Mouse (Mus musculus): ENCODE results near the gene Trpv4. TPM values are rescaled to one million over a fixed set of nuclear protein-coding genes. Genes with fewer than 3 reads are reported as not detected.
A peak's percentile ranks its signal among the peaks of the same experiment; 100 is the strongest.

Gene Trpv4
- polyA plus RNA-seq (2014; fragmentation: Nextera tagmentation; extraction: Ambion mirVana) = 0.85 and 1.1 TPM in 2 replicates

DNA sequence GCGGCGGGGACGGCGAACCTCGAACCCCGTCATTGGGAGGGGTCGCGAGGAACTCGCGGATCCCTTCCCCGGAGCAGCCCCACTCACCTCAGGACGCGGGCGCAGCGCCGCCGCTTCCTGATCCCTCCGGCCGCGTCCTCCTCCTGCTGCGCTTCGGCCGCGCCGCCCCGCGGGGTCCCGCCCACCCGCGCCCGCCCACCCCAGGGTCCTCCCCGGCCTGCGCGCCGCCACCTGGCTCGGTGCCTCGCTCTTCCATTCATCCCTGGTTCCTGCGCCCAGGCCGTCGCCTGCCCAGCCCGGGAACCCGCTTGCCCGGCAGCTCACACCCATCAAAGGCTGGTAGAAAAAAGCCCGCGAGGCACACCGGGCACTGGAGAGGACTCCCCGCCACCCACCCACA, at the start of gene Trpv4:
TSS of gene Trpv4 (minus strand) at position 167 of the 400 bp plus-strand sequence.
- Histone ChIP-seq H3K4me2 (ENCODE audit: low read depth, low read length) (peak within 1 kb of the TSS; percentile 92), H3K9me3 (replicated peaks; ENCODE audit: control insufficient read depth, low read length) (no peaks in the 10 kb centered on the region), H3K4me3 (ENCODE audit: low read depth, low read length) (peak within 1 kb of the TSS; percentile 45), H3K27ac (replicated peaks; ENCODE audit: low read depth, low read length) (no peak within 1 kb of the TSS), H3K4me1 (ENCODE audit: control insufficient read depth, insufficient read depth, low read length) (peaks cover 3% of the 10 kb centered on the region; the same call in 1 of the 2 replicates), H3K36me3 (replicated peaks; ENCODE audit: control insufficient read depth, insufficient read depth, low read depth, low read length) (no peaks in the 10 kb centered on the region), H3K27me3 (ENCODE audit: control insufficient read depth, insufficient read depth, low read length) (peaks cover 30% of the 10 kb centered on the region), H3K9ac (replicated peaks; ENCODE audit: low read length) (peak within 1 kb of the TSS; percentile 48)
- WGBS = 1% methylated on average over 24 of the region's 47 CpGs
- ATAC-seq (replicated peaks; ENCODE audit: insufficient number of reproducible peaks, low FRiP score, low TSS enrichment, low read depth) = no peak
- no peak for DNase-seq (ENCODE audit: low spot score)

DNA sequence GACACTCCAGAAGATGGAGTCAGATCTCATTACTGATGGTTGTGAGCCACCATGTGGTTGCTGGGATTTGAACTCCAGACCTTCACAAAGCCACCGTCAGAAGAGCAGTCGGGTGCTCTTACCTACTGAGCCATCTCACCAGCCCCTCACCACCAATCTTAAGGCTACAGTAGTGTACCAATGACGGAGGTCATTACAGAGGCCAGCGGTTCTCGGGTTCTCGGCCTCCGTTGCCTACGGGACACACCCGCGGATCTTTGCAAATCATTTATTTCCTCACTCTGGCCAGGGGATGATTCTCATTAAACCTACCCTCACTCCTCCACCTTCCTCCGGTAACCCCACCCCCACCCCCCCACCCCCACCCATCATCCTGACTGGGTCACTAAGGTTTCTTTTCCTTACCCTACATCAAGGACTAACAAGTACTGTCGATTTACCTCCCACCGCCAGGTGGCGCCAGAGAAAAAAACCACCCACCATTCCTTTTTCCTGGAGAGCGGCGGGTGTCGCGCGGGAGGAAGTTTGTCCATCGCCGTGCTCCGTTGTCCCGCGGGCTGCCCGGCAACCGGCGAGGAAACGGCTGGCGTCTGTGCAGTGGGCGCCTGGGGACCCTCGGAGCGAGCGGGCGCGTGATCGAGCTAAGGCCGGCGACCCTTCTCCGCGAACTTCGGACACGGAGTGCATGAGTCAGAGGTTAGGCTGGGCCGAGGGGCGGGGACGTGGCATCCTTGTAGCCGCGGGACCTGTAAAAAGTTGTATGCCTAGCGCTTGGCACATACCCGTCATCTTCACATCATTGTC, 49.2 kb upstream of the Trpv4 start, which contains the start of gene Tchp:
TSS of gene Tchp (plus strand) at position 496 of the 804 bp plus-strand sequence.
- H3K4me3 ChIP-seq (ENCODE audit: low read depth, low read length) = peak within 1 kb of the TSS; percentile 60
- H3K36me3 ChIP-seq (replicated peaks; ENCODE audit: control insufficient read depth, insufficient read depth, low read depth, low read length) = no peaks in the 10 kb centered on the region
- DNase-seq (ENCODE audit: low spot score) (peak; percentile 97), ATAC-seq (replicated peaks; ENCODE audit: insufficient number of reproducible peaks, low FRiP score, low TSS enrichment, low read depth) (peak; percentile 49)
- H3K9ac ChIP-seq (replicated peaks; ENCODE audit: low read length) = peak within 1 kb of the TSS; percentile 83
- H3K9me3 ChIP-seq (replicated peaks; ENCODE audit: control insufficient read depth, low read length) = no peaks in the 10 kb centered on the region
- H3K27me3 ChIP-seq (ENCODE audit: control insufficient read depth, insufficient read depth, low read length) = no peaks in the 10 kb centered on the region
- H3K4me1 ChIP-seq (ENCODE audit: control insufficient read depth, insufficient read depth, low read length) = no peaks in the 10 kb centered on the region
- no peak within 1 kb of the TSS for H3K27ac ChIP-seq (replicated peaks; ENCODE audit: low read depth, low read length)
- WGBS = 2% methylated on average over 49 of the region's 49 CpGs
- peak within 1 kb of the TSS; percentile 57 for H3K4me2 ChIP-seq (ENCODE audit: low read depth, low read length)

DNA sequence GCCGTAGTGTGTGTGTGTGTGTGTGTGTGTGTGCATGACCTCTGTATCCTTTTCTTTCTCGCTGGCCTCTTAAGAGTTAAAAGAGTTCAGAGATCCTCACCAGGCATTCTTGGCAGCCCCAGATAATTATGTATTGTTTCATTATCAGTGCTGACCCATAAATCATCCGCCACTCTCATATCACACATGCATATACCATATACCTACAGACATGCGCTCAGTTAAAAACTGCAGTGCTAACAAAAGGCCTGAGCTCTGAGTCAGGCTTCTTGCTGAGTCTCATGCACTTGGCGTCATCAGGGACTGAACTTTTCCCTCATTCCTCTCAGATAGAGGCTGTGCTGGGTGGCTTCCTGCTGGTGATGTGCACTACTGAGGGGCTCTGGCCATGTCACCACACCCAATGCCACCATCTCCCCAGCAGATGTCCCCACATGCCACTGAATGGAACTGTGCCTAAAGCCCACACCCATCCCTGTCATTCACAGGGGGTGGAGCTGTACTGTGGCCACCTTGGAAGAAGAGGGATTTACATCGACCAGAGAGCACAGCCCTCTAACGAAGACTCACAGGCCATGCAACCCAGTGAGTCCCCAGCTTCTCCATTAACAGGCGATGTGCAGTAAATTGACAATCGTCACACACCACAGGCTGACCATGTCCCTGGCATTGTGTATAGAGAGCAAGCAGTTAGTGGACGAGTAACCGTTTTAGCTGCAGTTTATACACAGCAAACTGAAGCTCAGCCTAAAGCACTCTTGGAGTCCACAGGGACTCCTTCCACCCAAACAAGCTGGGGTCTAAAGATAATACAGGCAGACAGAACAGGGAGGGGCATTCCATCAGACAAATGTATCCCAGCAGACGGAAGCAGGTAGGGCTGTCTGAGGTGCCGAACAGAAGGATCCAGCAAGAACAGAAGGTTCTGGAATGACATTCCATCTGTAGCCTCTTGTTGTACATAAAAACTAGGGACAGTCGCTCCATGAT, 44.5 kb upstream of the Trpv4 start:
- no peak overlapping the region for H3K4me2 ChIP-seq (ENCODE audit: low read depth, low read length)
- no peaks in the 10 kb centered on the region for H3K9me3 ChIP-seq (replicated peaks; ENCODE audit: control insufficient read depth, low read length)
- H3K27me3 ChIP-seq (ENCODE audit: control insufficient read depth, insufficient read depth, low read length) = no peaks in the 10 kb centered on the region
- 62% methylated on average over 14 of the region's 14 CpGs for WGBS
- ATAC-seq (replicated peaks; ENCODE audit: insufficient number of reproducible peaks, low FRiP score, low TSS enrichment, low read depth) = peak; percentile 30; the same call in 1 of the 2 replicates
- no peak overlapping the region for H3K4me3 ChIP-seq (ENCODE audit: low read depth, low read length)
- H3K4me1 ChIP-seq (ENCODE audit: control insufficient read depth, insufficient read depth, low read length) = no peaks in the 10 kb centered on the region
- H3K9ac ChIP-seq (replicated peaks; ENCODE audit: low read length) = no peak overlapping the region
- DNase-seq (ENCODE audit: low spot score) = peak; percentile 42
- H3K36me3 ChIP-seq (replicated peaks; ENCODE audit: control insufficient read depth, insufficient read depth, low read depth, low read length) = no peaks in the 10 kb centered on the region
- H3K27ac ChIP-seq (replicated peaks; ENCODE audit: low read depth, low read length) = no peak overlapping the region

DNA sequence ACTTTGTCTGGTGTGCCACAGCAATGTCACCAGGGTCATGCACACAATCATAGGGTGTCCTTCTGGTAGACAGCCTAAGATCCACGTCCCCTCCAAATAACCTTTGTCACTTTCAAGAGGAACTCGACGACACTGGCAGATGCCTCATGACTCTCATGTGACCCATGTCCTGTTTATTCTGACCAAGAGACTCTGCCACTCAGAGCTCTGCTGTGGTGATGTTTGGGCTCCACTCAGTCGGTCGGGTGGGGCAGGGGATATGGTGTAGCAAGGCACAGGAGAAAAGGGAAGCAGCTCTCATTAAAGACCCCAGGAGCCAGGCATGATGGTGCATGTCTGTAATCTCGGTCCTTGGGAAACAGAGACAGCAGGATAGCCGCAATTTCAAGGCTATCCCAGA, 40.8 kb upstream of the Trpv4 start:
- 61% methylated on average over 7 of the region's 7 CpGs for WGBS
- Histone ChIP-seq H3K27ac (replicated peaks; ENCODE audit: low read depth, low read length) (no peak overlapping the region), H3K36me3 (replicated peaks; ENCODE audit: control insufficient read depth, insufficient read depth, low read depth, low read length) (no peaks in the 10 kb centered on the region), H3K9ac (replicated peaks; ENCODE audit: low read length) (no peak overlapping the region), H3K4me2 (ENCODE audit: low read depth, low read length) (no peak overlapping the region), H3K27me3 (ENCODE audit: control insufficient read depth, insufficient read depth, low read length) (no peaks in the 10 kb centered on the region), H3K4me3 (ENCODE audit: low read depth, low read length) (no peak overlapping the region), H3K4me1 (ENCODE audit: control insufficient read depth, insufficient read depth, low read length) (no peaks in the 10 kb centered on the region), H3K9me3 (replicated peaks; ENCODE audit: control insufficient read depth, low read length) (no peaks in the 10 kb centered on the region)
- ATAC-seq (replicated peaks; ENCODE audit: insufficient number of reproducible peaks, low FRiP score, low TSS enrichment, low read depth) (no peak), DNase-seq (ENCODE audit: low spot score) (no peak)

DNA sequence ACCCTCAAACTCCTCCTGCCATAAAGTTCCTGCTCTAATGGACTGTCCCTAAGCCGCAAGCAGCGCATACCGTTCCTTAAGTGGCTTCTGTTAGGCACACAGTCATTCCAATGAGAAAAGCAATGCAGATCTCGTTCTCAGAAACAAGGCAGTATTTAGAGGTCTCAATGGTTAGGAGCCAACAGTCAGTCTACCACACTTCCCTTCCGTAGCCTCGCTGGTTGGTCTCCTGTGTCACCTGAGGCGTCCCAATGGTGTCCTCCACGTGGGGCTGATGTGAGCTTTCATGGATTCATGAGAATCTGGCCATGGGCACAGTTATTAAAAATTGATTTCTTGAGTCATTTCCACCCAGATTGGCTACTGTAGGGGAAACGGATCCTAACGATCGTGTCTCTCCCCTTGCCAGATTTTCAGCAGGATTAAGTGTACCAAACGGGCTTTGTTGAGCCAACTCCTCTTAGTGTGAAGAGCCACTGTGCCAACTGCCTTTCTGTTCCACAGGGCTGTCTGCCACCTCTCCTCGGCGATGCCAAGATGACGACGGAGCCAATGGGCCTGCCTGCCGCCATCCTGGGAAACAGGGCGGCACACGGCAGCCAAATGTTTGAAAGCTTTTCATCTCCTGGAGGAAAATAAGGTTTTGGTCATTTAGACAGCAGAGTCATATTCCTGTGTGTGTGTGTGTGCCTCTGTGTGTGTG, 40.0 kb upstream of the Trpv4 start:
- Histone ChIP-seq H3K4me2 (ENCODE audit: low read depth, low read length) (no peak overlapping the region), H3K36me3 (replicated peaks; ENCODE audit: control insufficient read depth, insufficient read depth, low read depth, low read length) (no peaks in the 10 kb centered on the region), H3K27ac (replicated peaks; ENCODE audit: low read depth, low read length) (no peak overlapping the region), H3K9me3 (replicated peaks; ENCODE audit: control insufficient read depth, low read length) (no peaks in the 10 kb centered on the region), H3K9ac (replicated peaks; ENCODE audit: low read length) (no peak overlapping the region), H3K4me3 (ENCODE audit: low read depth, low read length) (no peak overlapping the region), H3K4me1 (ENCODE audit: control insufficient read depth, insufficient read depth, low read length) (no peaks in the 10 kb centered on the region), H3K27me3 (ENCODE audit: control insufficient read depth, insufficient read depth, low read length) (no peaks in the 10 kb centered on the region)
- WGBS = 87% methylated on average over 19 of the region's 19 CpGs
- no peak for DNase-seq (ENCODE audit: low spot score)
- no peak for ATAC-seq (replicated peaks; ENCODE audit: insufficient number of reproducible peaks, low FRiP score, low TSS enrichment, low read depth)

DNA sequence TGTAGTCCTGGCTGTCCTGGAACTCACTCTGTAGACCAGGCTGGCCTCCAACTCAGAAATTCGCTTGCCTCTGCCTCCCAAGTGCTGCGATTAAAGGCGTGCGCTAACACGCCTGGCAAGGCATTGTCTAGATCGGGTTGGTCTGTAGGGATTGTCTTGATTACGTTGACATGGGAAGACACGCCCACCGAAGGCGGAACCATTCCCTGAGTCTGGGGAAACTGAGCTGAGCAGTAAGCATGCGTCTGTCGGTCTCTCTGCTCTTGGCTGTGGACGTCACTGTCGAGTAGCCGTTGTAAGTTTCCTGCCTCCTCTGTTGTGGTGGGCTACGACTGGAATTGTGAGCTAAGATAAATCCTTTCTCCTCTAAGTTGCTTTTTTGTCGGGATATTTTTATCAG, 38.7 kb upstream of the Trpv4 start:
- no peaks in the 10 kb centered on the region for H3K27me3 ChIP-seq (ENCODE audit: control insufficient read depth, insufficient read depth, low read length)
- no peak overlapping the region for H3K9ac ChIP-seq (replicated peaks; ENCODE audit: low read length)
- H3K4me2 ChIP-seq (ENCODE audit: low read depth, low read length) = no peak overlapping the region
- H3K9me3 ChIP-seq (replicated peaks; ENCODE audit: control insufficient read depth, low read length) = no peaks in the 10 kb centered on the region
- no peak overlapping the region for H3K4me3 ChIP-seq (ENCODE audit: low read depth, low read length)
- no peaks in the 10 kb centered on the region for H3K36me3 ChIP-seq (replicated peaks; ENCODE audit: control insufficient read depth, insufficient read depth, low read depth, low read length)
- WGBS = 80% methylated on average over 17 of the region's 17 CpGs
- H3K27ac ChIP-seq (replicated peaks; ENCODE audit: low read depth, low read length) = no peak overlapping the region
- no peaks in the 10 kb centered on the region for H3K4me1 ChIP-seq (ENCODE audit: control insufficient read depth, insufficient read depth, low read length)
- no peak for DNase-seq (ENCODE audit: low spot score)
- ATAC-seq (replicated peaks; ENCODE audit: insufficient number of reproducible peaks, low FRiP score, low TSS enrichment, low read depth) = no peak

DNA sequence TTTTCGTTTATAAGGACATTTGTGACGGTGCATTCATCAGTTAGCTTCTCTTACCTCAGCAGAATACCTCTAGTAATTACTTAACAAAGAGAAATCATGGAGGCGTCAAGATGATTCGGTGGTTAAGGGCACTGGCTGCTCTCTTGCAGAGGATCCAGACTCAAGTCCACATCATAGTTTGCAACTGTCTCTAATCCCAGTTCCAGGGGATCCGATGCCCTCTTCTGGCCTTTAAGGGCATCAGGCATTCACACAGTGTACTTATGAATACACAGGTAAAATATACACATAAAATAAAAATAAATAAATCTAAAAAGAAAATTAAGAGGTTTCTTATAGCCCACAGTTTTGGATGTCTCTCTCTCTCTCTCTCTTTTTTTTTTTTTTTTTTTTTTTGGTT, 37.6 kb upstream of the Trpv4 start:
- DNase-seq (ENCODE audit: low spot score) (no peak), ATAC-seq (replicated peaks; ENCODE audit: insufficient number of reproducible peaks, low FRiP score, low TSS enrichment, low read depth) (no peak)
- WGBS = 67% methylated on average over 5 of the region's 5 CpGs
- no peaks in the 10 kb centered on the region for H3K27me3 ChIP-seq (ENCODE audit: control insufficient read depth, insufficient read depth, low read length)
- H3K36me3 ChIP-seq (replicated peaks; ENCODE audit: control insufficient read depth, insufficient read depth, low read depth, low read length) = no peaks in the 10 kb centered on the region
- H3K9ac ChIP-seq (replicated peaks; ENCODE audit: low read length) = no peak overlapping the region
- no peak overlapping the region for H3K4me2 ChIP-seq (ENCODE audit: low read depth, low read length)
- no peak overlapping the region for H3K27ac ChIP-seq (replicated peaks; ENCODE audit: low read depth, low read length)
- H3K9me3 ChIP-seq (replicated peaks; ENCODE audit: control insufficient read depth, low read length) = no peaks in the 10 kb centered on the region
- H3K4me1 ChIP-seq (ENCODE audit: control insufficient read depth, insufficient read depth, low read length) = no peaks in the 10 kb centered on the region
- no peak overlapping the region for H3K4me3 ChIP-seq (ENCODE audit: low read depth, low read length)

Data from embryonic facial prominence, embryonic 11.5 days (tissue).